Mouse (Mus musculus) kidney, adult 2 months (tissue): ENCODE measurements around the gene Msrb1. TPM values are rescaled to one million over a fixed set of nuclear protein-coding genes. Genes with fewer than 3 reads are reported as not detected.
A peak's percentile ranks its signal among the peaks of the same experiment; 100 is the strongest.

Source experiments
- DNase-seq: peaks from one replicate; pipeline ENCODE4 v3.0.0; 2021
- H3K27ac ChIP-seq: fragments of 200-500 bp; 2 replicates; pipeline ENCODE4 v1.5.1; 2012; ENCODE audit warnings: low read depth, low read length, control low read depth, inconsistent platforms; ENCODE audit not compliant: insufficient read depth
- H3K27me3 ChIP-seq: fragments of 200-500 bp; replicated peaks from 2 replicates; pipeline ENCODE4 v1.6.1; 2012; ENCODE audit warnings: mild to moderate bottlenecking, moderate library complexity, low read length, inconsistent platforms; ENCODE audit not compliant: control insufficient read depth, insufficient read depth
- H3K36me3 ChIP-seq: fragments of 200-500 bp; 2 replicates; pipeline ENCODE4 v1.6.1; 2012; ENCODE audit warnings: mild to moderate bottlenecking, moderate library complexity, low read length, inconsistent platforms; ENCODE audit not compliant: control insufficient read depth, insufficient read depth
- H3K4me1 ChIP-seq: fragments of 200-500 bp; 2 replicates; pipeline ENCODE4 v1.6.1; 2011; ENCODE audit warnings: low read length; ENCODE audit not compliant: control insufficient read depth, insufficient read depth
- H3K4me3 ChIP-seq: fragments of 200-500 bp; 2 replicates; pipeline ENCODE4 v1.5.1; 2011; ENCODE audit warnings: mild to moderate bottlenecking, low read depth, low read length, control low read depth; ENCODE audit not compliant: insufficient read depth
- CTCF ChIP-seq: fragments of 200-500 bp; conservative IDR thresholded peaks from 2 replicates; pipeline ENCODE4 v1.5.1; 2011; ENCODE audit warnings: low read depth, mild to moderate bottlenecking, control low read depth, low read length, moderate library complexity, mixed read lengths; ENCODE audit not compliant: insufficient read depth, insufficient read length
- POLR2A ChIP-seq: fragments of 200-500 bp; IDR thresholded peaks from one replicate; pipeline ENCODE4 v1.6.1; 2011; ENCODE audit warnings: low read depth, low read length, control low read depth
- WGBS: fragments of 180-500 bp; shearing (Covaris S2); methylation state at CpG from one replicate; pipeline ENCODE4 v1.1.7; 2018; 5-methylcytosine and 5-hydroxymethylcytosine counted together
- polyA plus RNA-seq: library from polyadenylated mRNA; depleted of rRNA; stranded (reverse); fragments of >200 nt; gene quantifications from 2 replicates; pipeline ENCODE4 v1.2.3, GENCODE M21; 2012

The Msrb1 gene
- polyA plus RNA-seq, 1 experiment = 209 TPM

DNA sequence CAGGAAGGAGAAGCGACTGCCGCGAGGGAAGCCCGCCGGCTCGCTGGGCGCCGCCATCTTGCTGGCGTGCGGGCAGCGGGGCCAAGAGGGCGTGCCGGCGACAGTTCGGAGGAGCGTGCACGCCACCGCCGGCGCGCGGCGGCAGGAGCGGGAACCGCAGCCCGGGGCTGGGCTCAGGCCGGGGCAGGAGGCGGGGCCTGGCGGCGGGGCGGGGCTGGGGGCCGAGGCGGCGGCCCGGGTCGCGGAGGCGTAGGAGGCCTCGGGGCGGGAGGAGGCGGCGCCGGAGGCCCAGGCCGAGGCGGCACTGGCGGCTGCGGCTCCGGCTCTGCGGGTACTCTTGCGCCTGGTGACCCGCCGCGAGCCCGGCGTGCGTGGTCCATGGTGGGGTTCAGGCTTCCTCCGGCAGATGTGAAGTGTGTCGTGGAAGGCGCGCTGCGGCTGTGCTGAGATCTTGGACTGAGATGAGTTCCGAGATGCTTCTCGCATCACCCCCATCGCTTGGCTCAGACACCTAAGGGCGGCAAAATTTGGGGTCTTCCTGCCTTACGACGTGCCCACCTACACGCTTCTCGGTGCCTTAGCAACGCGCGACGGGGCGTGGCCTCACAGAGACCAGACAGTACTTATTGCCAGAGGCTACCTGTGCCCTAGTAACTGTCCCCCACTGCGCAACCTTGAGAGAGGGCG, 40.3 kb upstream of the Msrb1 start, which contains the start of the genes Gfer and Noxo1:
Gene Gfer, minus strand, starts transcription at position 146 of the 687 bp plus-strand sequence.
Gene Noxo1, plus strand, starts transcription at position 224 of the 687 bp plus-strand sequence.
- WGBS = under 1% methylated on average over 67 of the region's 76 CpGs
- Histone ChIP-seq H3K27me3 (no peaks in the 10 kb centered on the region), H3K27ac (peak within 1 kb of the TSS; percentile 73), H3K4me3 (peak within 1 kb of the TSS; percentile 59), H3K36me3 (no peaks in the 10 kb centered on the region), H3K4me1 (no peaks in the 10 kb centered on the region)
- TF ChIP-seq CTCF (peak; percentile 37; the same call in 1 of the 2 replicates), POLR2A (no peak)
- peak; percentile 93 for DNase-seq

DNA sequence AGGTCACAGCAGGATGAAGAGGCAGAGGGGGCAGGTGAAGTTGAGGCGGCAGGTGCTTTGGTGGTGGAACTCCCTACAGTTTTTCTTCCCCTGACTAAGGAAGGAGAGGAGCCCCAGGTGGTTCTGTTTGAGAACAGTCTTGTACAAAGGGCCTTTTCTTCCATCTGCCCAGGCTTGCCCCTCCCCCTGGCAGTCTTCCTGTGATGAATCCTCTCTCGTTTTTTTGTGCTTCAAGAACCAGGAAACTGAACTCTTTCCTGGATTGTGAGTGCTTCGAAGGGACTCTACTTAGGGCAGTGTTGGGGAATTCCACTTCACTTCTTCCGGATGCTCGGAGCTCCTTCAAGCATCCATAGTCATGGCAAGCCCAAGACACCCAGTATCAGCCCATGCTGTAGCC, 38.5 kb upstream of the Msrb1 start:
- 33% methylated on average over 5 of the region's 5 CpGs for WGBS
- Histone ChIP-seq H3K4me3 (no peak overlapping the region), H3K36me3 (no peaks in the 10 kb centered on the region), H3K27ac (no peak overlapping the region), H3K27me3 (no peaks in the 10 kb centered on the region), H3K4me1 (no peaks in the 10 kb centered on the region)
- DNase-seq = peak; percentile 27
- TF ChIP-seq POLR2A (no peak), CTCF (no peak)

DNA sequence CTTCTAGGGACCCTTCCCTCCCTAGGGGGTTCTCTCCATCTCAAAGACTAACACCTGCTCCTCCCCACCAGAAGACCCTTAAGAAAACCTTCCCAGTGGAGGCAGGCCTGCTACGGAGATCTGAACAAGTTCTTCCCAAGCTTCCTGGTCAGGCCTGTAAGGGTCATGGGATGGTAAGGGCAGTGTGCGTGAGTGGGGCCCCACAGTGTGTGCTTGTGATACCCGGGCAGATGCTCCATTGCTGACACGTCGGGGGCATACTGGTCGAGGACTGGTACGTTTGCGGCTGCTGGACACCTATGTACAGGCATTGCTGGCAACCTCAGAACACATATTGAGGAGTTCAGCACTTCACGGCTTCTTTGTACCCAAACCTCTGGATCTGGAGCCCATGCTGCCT, 37.7 kb upstream of the Msrb1 start:
- Histone ChIP-seq H3K27me3 (no peaks in the 10 kb centered on the region), H3K4me1 (no peaks in the 10 kb centered on the region), H3K36me3 (no peaks in the 10 kb centered on the region), H3K27ac (no peak overlapping the region), H3K4me3 (no peak overlapping the region)
- TF ChIP-seq POLR2A = no peak
- no peak for TF ChIP-seq CTCF
- 76% methylated on average over 9 of the region's 9 CpGs for WGBS
- no peak for DNase-seq

DNA sequence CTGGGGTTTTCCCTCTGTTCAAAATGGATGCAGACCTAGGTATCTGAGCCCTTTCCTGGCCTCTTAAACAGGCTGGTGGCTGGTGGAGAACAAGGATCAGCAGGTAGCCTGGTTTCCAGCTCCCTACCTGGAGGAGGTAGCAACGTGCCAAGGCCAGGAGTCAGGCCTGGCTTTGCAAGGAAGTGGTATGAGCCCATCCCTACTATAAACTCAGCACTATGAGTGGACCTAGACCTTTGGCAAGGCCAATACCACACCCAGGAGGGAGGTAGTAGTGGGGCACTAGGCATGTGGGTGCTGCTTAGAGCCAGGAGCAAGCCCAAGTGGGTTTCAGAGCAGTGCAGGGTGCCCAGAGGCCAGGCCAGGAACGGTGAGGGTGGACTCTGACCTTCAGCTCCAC, 37.0 kb upstream of the Msrb1 start:
- TF ChIP-seq CTCF = no peak
- no peak for TF ChIP-seq POLR2A
- 68% methylated on average over 2 of the region's 2 CpGs for WGBS
- no peaks in the 10 kb centered on the region for H3K36me3 ChIP-seq

GRCm38 (mm10) chr17:24701251-24701650, 35.2 kb upstream of the Msrb1 start:
- TF ChIP-seq CTCF = no peak
- TF ChIP-seq POLR2A = no peak
- H3K27ac ChIP-seq = no peak overlapping the region
- no peaks in the 10 kb centered on the region for H3K27me3 ChIP-seq
- no peaks in the 10 kb centered on the region for H3K36me3 ChIP-seq
- no peak for DNase-seq
- no peak overlapping the region for H3K4me3 ChIP-seq
- no peaks in the 10 kb centered on the region for H3K4me1 ChIP-seq
- 88% methylated on average over 9 of the region's 9 CpGs for whole genome bisulfite sequencing

More for the DNA sequence above, 37.0 kb upstream of the Msrb1 start:
- no peak overlapping the region for H3K4me3 ChIP-seq
- no peaks in the 10 kb centered on the region for H3K4me1 ChIP-seq
- no peaks in the 10 kb centered on the region for H3K27me3 ChIP-seq
- no peak overlapping the region for H3K27ac ChIP-seq
- DNase-seq = no peak

DNA sequence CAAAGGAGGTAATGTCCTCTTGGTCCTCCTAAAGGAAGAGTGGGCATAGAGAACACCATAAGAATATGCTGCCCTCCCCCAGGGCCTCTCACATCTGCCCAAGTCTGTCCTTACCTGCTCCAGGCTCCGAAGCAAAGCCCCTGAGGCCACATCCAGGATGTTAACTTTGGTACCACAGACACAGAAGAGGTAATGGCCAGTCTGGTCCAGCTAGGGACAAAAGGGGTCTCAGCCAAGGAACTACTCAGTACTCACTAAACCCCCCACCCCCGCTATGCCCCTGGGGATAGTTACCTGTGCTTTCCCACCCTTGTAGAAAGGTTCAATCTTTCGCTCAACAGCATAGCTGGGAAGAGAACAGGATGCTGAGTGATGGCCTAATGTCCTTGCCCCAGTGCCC, 30.6 kb upstream of the Msrb1 start:
- Histone ChIP-seq H3K27me3 (no peaks in the 10 kb centered on the region), H3K36me3 (no peaks in the 10 kb centered on the region), H3K27ac (no peak overlapping the region), H3K4me1 (no peaks in the 10 kb centered on the region; the same call in 1 of the 2 replicates), H3K4me3 (no peak overlapping the region)
- TF ChIP-seq CTCF (no peak), POLR2A (no peak)
- no peak for DNase-seq
- 93% methylated on average over 3 of the region's 3 CpGs for WGBS

- no peaks in the 10 kb centered on the region; the same call in 1 of the 2 replicates for H3K4me1 ChIP-seq
- H3K4me3 ChIP-seq = peak within 1 kb of the TSS; percentile 58
- peak within 1 kb of the TSS; percentile 21; the same call in 1 of the 2 replicates for H3K27ac ChIP-seq
- WGBS = 4% methylated on average over 32 of the region's 32 CpGs
- no peaks in the 10 kb centered on the region for H3K36me3 ChIP-seq
- TF ChIP-seq CTCF (no peak), POLR2A (peak; percentile 74)
- DNase-seq = peak; percentile 97
- no peaks in the 10 kb centered on the region for H3K27me3 ChIP-seq
Measured at GRCm38 (mm10) chr17:24706982-24707800, 29.3 kb upstream of the Msrb1 start, which contains the start of gene Tbl3. Tbl3 (minus strand) TSS chr17:24707660.
